Mouse (Mus musculus): ENCODE measurements around the gene Itsn2.
"Not testable (repeated sequence)": the region's sequence is repeated elsewhere in the genome, so short reads cannot be mapped to it uniquely, and the experiment has no call there.

Itsn2 gene

GRCm38 (mm10) chr12:4708881-4709604 lies 116.6 kb downstream of the Itsn2 start:
- DNase-seq (ENCODE audit: low spot score), result no peak

GRCm38 (mm10) chr12:4709926-4710325 lies 117.5 kb downstream of the Itsn2 start:
- no peak for DNase-seq (ENCODE audit: low spot score)

DNA sequence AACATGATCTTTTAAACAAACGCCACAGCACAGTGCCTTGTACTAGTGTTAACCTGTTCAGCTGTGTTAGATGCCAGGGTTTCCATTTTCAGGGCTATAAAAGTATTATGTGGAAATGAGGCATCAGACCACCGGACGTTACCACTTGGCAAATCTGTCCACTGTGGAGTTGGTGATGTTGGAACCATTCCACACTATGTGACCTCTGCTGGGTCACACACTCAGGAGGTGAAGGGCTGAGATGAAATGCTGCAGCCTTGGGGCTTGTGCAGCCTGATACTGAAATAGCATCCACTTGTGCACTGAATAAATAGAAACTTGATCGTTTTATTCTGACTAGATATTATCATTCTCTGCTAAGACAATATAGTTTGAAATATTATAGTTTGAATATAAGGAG lies 120.9 kb downstream of the Itsn2 start:
- no peak for DNase-seq (ENCODE audit: low spot score)

DNA sequence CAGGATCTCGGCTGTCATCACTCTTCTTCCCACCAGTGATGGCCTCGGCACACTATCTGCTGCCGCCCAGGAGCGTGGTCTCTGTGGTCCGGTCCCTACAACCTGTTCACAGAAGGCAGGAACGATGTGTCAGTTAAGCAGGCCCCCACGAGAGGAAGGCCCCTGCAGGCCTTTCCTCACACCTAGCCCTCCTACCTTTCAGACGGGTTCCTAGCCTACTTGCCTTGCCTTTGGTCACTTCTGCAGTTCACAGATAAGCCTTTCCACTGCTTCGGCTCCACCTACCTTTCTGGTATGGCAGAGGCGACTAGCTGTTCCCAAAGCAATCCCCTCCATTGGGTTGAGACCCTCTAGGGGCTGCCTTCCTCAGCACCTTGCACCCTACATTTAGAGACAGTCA lies 123.2 kb downstream of the Itsn2 start:
- DNase-seq (ENCODE audit: low spot score), result no peak

- no peak for DNase-seq (ENCODE audit: low spot score)
These were observed 125.0 kb downstream of the Itsn2 start for GRCm38 (mm10) chr12:4717417-4717816.

- peak; percentile 55 for DNase-seq (ENCODE audit: low spot score)
These were observed 126.8 kb downstream of the Itsn2 start for GRCm38 (mm10) chr12:4719066-4719761.

DNA sequence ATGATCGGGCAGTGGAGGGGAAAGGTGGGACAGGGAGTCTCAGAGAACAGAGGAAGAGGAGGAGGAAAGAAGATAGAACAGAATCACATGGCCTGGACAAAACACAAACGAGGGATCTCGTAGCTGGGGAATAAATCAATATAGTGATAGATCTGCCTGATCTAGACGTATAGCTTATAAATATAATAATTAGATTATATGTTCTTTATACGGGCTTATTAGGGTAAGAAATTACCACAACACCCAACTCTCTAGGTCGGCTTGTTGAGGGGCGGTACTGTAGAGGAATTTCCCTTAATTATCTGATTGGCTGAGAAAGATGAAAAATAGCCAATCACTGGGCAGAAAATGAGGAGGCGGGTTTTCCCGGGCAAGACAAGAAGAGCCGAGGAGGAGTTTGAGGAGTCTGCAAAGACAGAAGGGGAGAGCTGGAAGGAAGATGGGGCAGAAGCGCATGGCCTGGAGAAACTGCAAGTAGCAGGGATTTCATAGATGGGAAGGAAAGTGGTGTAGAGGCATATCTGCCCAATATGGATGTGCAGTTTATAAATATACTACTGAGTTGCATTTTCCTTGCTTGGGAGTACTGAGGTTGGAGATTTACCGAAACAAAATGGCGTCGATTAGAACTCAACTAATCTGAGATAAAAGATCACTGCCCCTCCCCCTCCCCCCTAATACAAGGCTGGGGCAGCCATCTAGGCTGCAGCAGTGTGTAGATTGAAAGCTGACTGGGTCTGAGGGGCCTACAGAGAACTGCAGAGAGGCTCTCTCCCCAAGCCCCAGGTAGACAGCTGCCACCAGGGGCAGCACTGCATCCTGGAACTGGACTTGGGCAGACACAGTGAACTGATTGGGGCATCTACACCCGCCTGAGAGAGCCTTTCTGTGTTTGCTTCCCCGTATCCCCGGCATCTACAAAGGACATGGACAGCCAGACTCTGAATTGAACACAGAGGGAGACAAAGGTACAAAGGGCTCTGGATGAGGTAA lies 127.6 kb downstream of the Itsn2 start:
- DNase-seq (ENCODE audit: low spot score), result peak; percentile 92

DNA sequence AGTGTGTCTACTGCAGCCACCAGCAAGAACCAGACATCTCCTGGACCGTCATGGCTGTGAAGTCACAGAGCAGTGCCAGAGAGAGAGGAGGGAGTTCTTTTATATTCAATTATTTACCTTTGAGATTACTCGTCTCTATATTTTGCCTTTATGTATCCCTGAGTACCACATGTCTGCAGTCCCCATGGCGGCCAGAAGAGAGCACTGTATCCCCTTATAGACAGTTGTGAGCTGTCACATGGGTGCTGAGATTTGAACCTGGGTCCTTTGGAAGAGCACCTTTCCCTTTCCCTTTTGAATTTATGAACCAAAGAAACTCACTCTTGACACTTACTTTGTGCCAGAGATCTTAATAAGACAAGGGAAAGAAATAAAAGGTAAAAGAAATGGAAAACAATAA lies 136.7 kb downstream of the Itsn2 start:
- no peak for DNase-seq (ENCODE audit: low spot score)

GRCm38 (mm10) chr12:4731629-4732028 lies 139.2 kb downstream of the Itsn2 start:
- DNase-seq (ENCODE audit: low spot score), result no peak

GRCm38 (mm10) chr12:4732332-4732731 lies 139.9 kb downstream of the Itsn2 start:
- no peak for DNase-seq (ENCODE audit: low spot score)

DNA sequence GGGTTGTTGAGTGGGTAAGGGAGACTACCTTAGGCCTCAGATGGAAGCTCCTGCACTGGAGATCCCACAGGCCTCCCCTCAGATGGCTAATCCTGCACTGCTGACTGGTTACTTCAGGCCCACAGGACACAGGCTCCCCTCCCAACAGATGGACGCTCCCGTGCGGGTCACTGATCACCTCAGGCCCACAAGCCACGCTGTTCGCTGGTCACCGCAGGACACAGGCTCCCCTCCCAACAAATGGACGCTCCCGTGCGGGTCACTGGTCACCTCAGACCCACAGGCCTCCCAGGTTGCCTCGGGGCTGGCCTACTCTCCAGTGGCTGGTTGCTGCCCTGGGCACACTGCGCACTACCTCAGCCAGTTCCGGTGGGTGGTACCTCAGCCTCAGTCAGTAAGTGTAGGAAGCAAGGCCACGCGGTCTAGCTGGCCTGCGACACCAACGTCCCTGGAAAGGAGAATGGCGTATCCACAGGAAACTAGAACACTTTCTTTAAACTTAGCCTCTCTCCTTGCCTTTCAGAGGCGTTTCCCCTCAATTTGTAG lies 145.7 kb downstream of the Itsn2 start, which contains the start of gene Fam228a:
Gene Fam228a, minus strand, starts transcription at position 400 of the 546 bp plus-strand sequence.
- DNase-seq (ENCODE audit: low spot score), result no peak

DNA sequence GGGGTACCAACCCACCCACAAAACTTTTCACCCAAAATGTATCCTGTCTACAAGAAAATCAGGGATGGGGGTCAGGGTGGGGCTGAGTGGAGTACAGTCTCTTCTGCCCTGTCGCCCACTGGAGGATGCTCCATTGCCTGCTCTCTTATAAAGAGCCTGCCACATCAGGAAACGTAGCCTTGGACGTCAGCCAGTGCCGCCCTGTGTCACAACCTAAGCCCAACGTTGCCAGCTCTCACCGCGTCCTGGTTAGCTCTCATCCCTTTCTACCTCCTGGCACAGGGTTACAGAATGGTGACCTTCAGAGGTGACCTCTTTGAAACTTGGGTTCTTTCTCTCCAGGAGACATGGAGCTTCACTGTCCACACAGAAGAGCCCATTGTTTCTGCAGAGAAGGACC lies 148.4 kb downstream of the Itsn2 start:
- no peak for DNase-seq (ENCODE audit: low spot score)

DNA sequence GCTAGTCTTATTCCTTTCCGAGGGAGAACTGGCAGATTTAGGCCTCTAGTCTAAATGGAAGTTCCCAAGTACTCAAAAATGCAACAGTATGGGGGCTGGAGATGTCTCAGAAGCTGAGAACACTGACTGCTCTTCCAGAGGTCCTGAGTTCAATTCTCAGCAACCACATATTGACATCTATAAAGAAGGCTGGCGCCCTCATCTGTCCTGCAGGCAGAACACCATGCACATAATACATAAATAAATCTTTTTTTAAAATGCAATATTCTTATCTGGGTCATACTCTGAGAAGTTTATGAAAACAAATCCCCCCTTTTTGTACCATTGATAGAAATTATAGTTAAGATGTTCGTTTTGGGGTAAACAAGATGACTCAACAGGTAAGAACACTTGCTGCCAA lies 149.7 kb downstream of the Itsn2 start:
- no peak for DNase-seq (ENCODE audit: low spot score)

GRCm38 (mm10) chr12:4744486-4744885 lies 152.0 kb downstream of the Itsn2 start:
- no peak for DNase-seq (ENCODE audit: low spot score)

DNA sequence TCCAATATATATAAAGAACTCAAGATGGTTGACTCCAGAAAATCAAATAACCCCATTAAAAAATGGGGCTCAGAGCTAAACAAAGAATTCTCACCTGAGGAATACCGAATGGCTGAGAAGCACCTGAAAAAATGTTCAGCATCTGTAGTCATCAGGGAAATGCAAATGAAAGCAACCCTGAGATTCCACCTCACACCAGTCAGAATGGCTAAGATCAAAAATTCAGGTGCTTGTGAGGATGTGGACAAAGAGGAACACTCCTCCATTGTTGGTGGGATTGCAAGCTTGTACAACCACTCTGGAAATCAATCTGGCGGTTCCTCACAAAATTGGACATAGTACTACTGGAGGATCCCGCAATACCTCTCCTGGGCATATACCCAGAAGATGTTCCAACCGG lies 162.0 kb downstream of the Itsn2 start:
- DNase-seq (ENCODE audit: low spot score), result not testable (repeated sequence)

DNA sequence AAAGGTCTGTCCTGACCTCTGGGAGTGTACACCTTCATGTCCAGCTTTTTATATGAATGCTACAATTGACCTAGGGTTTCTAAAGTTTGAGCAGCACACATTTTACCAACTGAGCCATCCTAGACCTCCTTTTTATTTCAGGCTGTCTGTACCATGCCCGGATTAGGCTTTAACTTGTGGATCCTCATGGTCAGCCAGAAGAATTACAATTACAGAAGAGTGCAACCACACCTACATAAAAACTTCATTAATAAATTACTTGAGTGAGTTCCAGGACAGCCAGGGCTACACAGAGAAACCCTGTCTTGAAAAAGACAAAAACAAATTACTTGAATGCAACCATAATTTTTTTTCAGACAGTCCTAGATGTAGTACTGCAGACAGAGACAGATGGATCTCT lies 164.6 kb downstream of the Itsn2 start:
- no peak for DNase-seq (ENCODE audit: low spot score)

Data from MN1 (cell line).